Mouse (Mus musculus) embryonic facial prominence, embryonic 10.5 days (tissue): ENCODE measurements around the gene Gm21970. TPM values are rescaled to one million over a fixed set of nuclear protein-coding genes. Genes with fewer than 3 reads are reported as not detected.

Experiments
- DNase-seq: peaks from one replicate; pipeline ENCODE4 v3.0.0-alpha.2; 2017; ENCODE audit warnings: low spot score
- H3K27ac ChIP-seq: fragments of 300-500 bp; sonication (generic); replicated peaks from 2 replicates; pipeline ENCODE4 v1.5.1; 2016; ENCODE audit warnings: mild to moderate bottlenecking
- H3K27me3 ChIP-seq: fragments of 300-500 bp; sonication (generic); replicated peaks from 2 replicates; pipeline ENCODE4 v1.6.1; 2016; ENCODE audit warnings: low read depth, mild to moderate bottlenecking; ENCODE audit not compliant: poor library complexity, severe bottlenecking
- H3K36me3 ChIP-seq: fragments of 300-500 bp; sonication (generic); replicated peaks from 2 replicates; pipeline ENCODE4 v1.6.1; 2016; ENCODE audit warnings: mild to moderate bottlenecking, moderate library complexity
- H3K4me1 ChIP-seq: fragments of 300-500 bp; sonication (generic); 2 replicates; pipeline ENCODE4 v1.6.1; 2016
- H3K4me3 ChIP-seq: fragments of 300-500 bp; sonication (generic); 2 replicates; pipeline ENCODE4 v1.5.1; 2016; ENCODE audit warnings: mild to moderate bottlenecking, moderate library complexity
- H3K9me3 ChIP-seq: fragments of 300-500 bp; sonication (generic); 2 replicates; pipeline ENCODE4 v1.6.1; 2016; ENCODE audit warnings: mild to moderate bottlenecking
- WGBS: fragments of 180-500 bp; shearing (Covaris S2); methylation state at CpG from one replicate; pipeline ENCODE4 v1.1.7; 2016; 5-methylcytosine and 5-hydroxymethylcytosine counted together
- polyA plus RNA-seq: library from polyadenylated mRNA; unstranded; fragments of >200 nt; fragmentation: Nextera tagmentation; extraction: Ambion mirVana; gene quantifications from 2 replicates; pipeline ENCODE4 v1.2.1, GENCODE M21; 2016

Gm21970 gene
- polyA plus RNA-seq, 1 experiment from 2014 or later: not detected

DNA sequence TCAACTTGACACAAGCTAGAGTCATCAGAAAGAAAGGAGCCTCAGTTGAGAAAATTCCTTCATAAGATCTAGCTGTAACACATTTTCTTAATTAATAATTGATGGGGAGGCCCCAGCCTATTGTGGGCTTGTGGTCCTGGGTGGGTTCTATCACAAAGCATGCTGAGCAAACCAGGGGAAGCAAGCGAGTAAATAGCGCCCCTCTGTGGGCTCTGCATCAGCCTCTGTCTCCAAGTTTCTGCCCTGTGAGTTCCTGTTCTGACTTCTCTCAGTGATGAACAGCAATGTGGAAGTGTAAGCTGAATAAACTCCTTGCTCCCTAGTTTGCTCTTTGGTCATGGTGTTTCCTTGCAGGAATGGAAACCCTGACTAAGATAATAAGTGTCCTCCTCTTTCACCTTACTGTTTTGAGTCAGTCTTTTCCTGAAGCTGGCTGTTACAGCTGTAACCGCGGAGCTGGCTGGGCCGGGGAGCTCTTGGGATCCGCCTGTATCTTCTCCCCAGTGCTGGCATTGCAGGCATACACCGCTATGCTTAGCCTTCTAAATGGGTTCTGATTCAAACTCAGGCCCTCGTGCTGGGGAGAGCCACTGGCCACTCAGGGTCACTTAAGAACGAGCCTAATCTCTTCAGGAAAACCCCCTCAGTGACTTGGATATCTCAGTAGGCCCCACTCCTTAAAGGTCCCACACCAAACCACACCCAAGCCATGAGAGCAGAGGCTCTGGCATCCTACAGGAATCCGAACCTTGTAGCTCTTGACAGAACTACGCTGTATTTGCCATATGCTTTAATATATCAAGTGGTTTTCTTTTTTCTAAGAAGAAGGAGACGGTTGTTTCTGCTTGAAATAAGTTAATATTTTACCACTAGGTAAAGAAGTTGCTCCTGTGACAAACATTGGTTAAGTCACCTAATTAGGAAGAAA is 58.9 kb downstream of the Gm21970 start:
- Histone ChIP-seq H3K4me3 (no peak overlapping the region), H3K27ac (no peak overlapping the region; the same call in 1 of the 2 replicates), H3K4me1 (peaks cover 13% of the 10 kb centered on the region), H3K9me3 (no peaks in the 10 kb centered on the region), H3K36me3 (no peaks in the 10 kb centered on the region), H3K27me3 (no peaks in the 10 kb centered on the region)
- no peak for DNase-seq
- WGBS: 86% methylated on average over 12 of the region's 12 CpGs

DNA sequence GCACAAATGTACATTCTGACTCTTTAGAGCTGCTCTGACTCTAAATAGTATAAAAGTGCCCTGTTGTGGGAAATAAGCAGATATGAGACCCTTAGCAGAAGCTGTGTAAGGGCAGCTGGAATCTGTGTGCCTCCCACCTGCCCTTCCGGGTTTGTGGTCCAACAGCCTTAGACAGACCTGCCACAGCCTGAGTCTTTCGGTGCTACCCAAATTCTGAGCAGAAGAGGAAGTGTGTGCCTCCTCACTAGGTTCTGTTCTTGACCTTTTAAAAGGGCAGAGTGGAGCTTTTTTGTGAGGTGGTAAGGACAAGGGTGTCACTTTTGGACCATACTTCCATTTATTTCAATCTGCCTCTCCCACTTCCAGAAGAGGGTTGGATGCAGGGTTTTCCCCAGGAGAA is 60.4 kb downstream of the Gm21970 start:
- 85% methylated on average over 2 of the region's 2 CpGs for WGBS
- peaks cover 8% of the 10 kb centered on the region for H3K4me1 ChIP-seq
- DNase-seq: no peak
- no peaks in the 10 kb centered on the region for H3K9me3 ChIP-seq
- H3K36me3 ChIP-seq: no peaks in the 10 kb centered on the region
- H3K4me3 ChIP-seq: no peak overlapping the region
- no peak overlapping the region for H3K27ac ChIP-seq
- H3K27me3 ChIP-seq: no peaks in the 10 kb centered on the region

GRCm38 (mm10) chr16:91452363-91452896 is 60.9 kb downstream of the Gm21970 start:
- WGBS: 73% methylated on average over 6 of the region's 6 CpGs
- Histone ChIP-seq H3K9me3 (no peaks in the 10 kb centered on the region), H3K4me1 (peaks cover 4% of the 10 kb centered on the region), H3K36me3 (no peaks in the 10 kb centered on the region), H3K27ac (no peak overlapping the region), H3K4me3 (no peak overlapping the region), H3K27me3 (no peaks in the 10 kb centered on the region)
- DNase-seq: no peak

- H3K4me3 ChIP-seq: no peak overlapping the region
- peaks cover 7% of the 10 kb centered on the region; the same call in 1 of the 2 replicates for H3K4me1 ChIP-seq
- no peak for DNase-seq
- H3K9me3 ChIP-seq: no peaks in the 10 kb centered on the region
- no peak overlapping the region for H3K27ac ChIP-seq
- H3K27me3 ChIP-seq: no peaks in the 10 kb centered on the region
- 81% methylated on average over 4 of the region's 4 CpGs for WGBS
- H3K36me3 ChIP-seq: no peaks in the 10 kb centered on the region
These were observed 64.3 kb downstream of the Gm21970 start for GRCm38 (mm10) chr16:91455868-91456267.

DNA sequence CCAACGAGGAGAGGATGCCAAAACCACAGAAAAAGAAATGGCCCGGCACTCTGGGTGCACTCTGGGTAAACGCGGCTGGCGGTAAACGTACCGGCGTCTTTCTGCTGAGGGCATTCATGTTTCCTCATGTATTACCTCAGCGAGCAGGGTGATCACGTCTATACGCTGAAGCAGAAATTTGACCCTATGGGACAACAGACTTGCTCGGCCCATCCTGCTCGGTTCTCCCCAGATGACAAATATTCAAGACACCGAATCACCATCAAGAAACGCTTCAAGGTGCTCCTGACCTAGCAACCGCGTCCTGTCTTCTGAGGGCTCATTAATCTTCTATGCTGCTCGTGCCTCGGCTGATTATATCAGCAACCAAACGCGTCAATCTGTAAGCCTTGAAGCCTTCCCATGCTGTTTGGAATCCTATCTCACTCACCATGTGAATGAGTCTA is 66.8 kb downstream of the Gm21970 start:
- Histone ChIP-seq H3K4me1 (peaks cover 21% of the 10 kb centered on the region; the same call in 1 of the 2 replicates), H3K27me3 (no peaks in the 10 kb centered on the region), H3K9me3 (no peaks in the 10 kb centered on the region), H3K36me3 (no peaks in the 10 kb centered on the region), H3K27ac (no peak overlapping the region), H3K4me3 (no peak overlapping the region)
- 89% methylated on average over 21 of the region's 21 CpGs for WGBS
- no peak for DNase-seq

DNA sequence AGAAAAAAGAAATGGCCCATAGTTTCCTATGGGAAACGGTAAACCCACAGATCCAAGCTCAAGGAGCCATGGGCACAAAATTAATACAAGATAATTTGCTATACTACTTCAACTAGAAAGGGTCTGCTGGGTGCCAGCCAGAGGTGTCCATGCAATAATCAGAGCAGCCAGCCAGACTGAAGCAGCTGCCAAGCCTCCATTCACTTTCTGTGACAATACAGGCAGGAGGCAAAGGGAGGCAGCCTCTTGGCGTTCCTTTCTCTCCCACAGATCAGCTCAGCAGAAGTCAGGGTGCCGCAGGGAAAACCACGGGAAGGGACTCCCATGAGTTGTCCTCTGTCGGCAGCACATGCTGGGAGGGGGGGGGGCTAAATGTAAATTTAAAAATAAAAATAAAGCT is 67.5 kb downstream of the Gm21970 start:
- no peak overlapping the region for H3K27ac ChIP-seq
- no peaks in the 10 kb centered on the region for H3K27me3 ChIP-seq
- 72% methylated on average over 5 of the region's 5 CpGs for WGBS
- no peak for DNase-seq
- H3K36me3 ChIP-seq: no peaks in the 10 kb centered on the region
- peaks cover 22% of the 10 kb centered on the region; the same call in 1 of the 2 replicates for H3K4me1 ChIP-seq
- no peaks in the 10 kb centered on the region for H3K9me3 ChIP-seq
- no peak overlapping the region for H3K4me3 ChIP-seq

GRCm38 (mm10) chr16:91459396-91459795 is 67.9 kb downstream of the Gm21970 start:
- 95% methylated on average over 3 of the region's 3 CpGs for WGBS
- Histone ChIP-seq H3K4me3 (no peak overlapping the region), H3K27ac (no peak overlapping the region), H3K4me1 (peaks cover 26% of the 10 kb centered on the region; the same call in 1 of the 2 replicates), H3K9me3 (no peaks in the 10 kb centered on the region), H3K27me3 (no peaks in the 10 kb centered on the region), H3K36me3 (no peaks in the 10 kb centered on the region)
- no peak for DNase-seq

DNA sequence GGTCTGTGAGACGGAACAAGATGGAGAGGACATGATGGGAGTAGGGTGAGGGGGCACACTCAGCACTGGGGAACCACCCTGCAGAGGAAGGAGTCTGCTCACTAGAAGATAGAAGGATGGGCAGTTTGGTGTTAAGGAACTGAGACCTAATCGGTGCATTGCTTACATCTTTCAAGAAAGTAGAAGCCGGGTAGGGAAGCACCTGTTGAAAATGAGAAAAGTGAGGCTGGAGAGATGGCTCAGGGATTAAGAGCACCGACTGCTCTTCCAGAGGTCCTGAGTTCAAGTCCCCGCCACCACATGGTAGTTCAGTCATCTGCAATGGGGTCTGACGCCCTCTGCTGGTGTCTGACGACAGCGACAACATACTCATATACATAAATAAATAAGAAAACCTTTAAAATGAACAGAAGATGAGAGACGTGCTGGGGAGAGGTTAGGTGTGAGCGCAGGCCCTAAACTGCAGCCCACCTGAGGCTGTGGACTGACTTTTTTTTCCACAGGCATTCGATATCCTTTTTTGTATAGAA is 68.4 kb downstream of the Gm21970 start:
- no peak overlapping the region for H3K4me3 ChIP-seq
- H3K27ac ChIP-seq: no peak overlapping the region
- WGBS: 71% methylated on average over 11 of the region's 11 CpGs
- H3K36me3 ChIP-seq: no peaks in the 10 kb centered on the region
- DNase-seq: no peak
- no peaks in the 10 kb centered on the region for H3K27me3 ChIP-seq
- H3K4me1 ChIP-seq: peaks cover 31% of the 10 kb centered on the region
- no peaks in the 10 kb centered on the region for H3K9me3 ChIP-seq

- Histone ChIP-seq H3K4me1 (peaks cover 41% of the 10 kb centered on the region), H3K36me3 (no peaks in the 10 kb centered on the region), H3K27ac (no peak overlapping the region), H3K4me3 (no peak overlapping the region), H3K9me3 (no peaks in the 10 kb centered on the region), H3K27me3 (no peaks in the 10 kb centered on the region)
- no peak for DNase-seq
- whole genome bisulfite sequencing: 64% methylated on average over 11 of the region's 11 CpGs
These were observed 69.6 kb downstream of the Gm21970 start for GRCm38 (mm10) chr16:91461066-91461638.

- H3K4me3 ChIP-seq: no peak overlapping the region
- no peak for DNase-seq
- no peak overlapping the region; the same call in 1 of the 2 replicates for H3K27ac ChIP-seq
- 71% methylated on average over 9 of the region's 9 CpGs for WGBS
- H3K36me3 ChIP-seq: no peaks in the 10 kb centered on the region
- peaks cover 47% of the 10 kb centered on the region for H3K4me1 ChIP-seq
- no peaks in the 10 kb centered on the region for H3K27me3 ChIP-seq
- no peaks in the 10 kb centered on the region for H3K9me3 ChIP-seq
These were observed 70.3 kb downstream of the Gm21970 start for GRCm38 (mm10) chr16:91461773-91462181.

DNA sequence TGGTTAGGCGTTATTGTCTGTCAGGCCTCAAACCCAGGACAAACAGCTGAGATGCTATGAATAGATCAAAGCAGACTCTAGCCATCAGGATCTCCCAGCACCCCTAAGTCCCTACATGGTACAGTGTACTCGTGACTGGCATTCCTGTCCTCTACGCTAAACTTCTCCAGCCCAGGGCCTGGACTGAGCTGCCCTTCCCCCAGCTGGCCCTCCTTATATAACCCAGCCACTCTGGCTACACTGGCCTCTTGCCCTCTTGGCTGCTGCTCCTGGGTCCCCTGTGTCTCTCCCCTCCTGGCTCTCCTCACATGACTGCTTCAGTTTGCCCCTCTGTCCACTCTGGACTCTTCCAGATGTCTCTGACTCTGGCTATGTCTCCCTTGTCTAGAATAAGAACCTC is 71.1 kb downstream of the Gm21970 start:
- peaks cover 49% of the 10 kb centered on the region for H3K4me1 ChIP-seq
- H3K4me3 ChIP-seq: no peak overlapping the region
- 71% methylated on average over 3 of the region's 3 CpGs for WGBS

GRCm38 (mm10) chr16:91463400-91463799 is 71.9 kb downstream of the Gm21970 start:
- Histone ChIP-seq H3K9me3 (0 out of 2 replicates have a peak, but pooled peaks cover 5% of the 10 kb centered on the region), H3K4me1 (peaks cover 49% of the 10 kb centered on the region), H3K4me3 (no peak overlapping the region), H3K27me3 (no peaks in the 10 kb centered on the region), H3K27ac (no peak overlapping the region), H3K36me3 (peaks cover 5% of the 10 kb centered on the region; the same call in 1 of the 2 replicates)
- DNase-seq: no peak
- WGBS: 81% methylated on average over 2 of the region's 2 CpGs

More for the DNA sequence above, 71.1 kb downstream of the Gm21970 start:
- Histone ChIP-seq H3K27me3 (no peaks in the 10 kb centered on the region), H3K36me3 (no peaks in the 10 kb centered on the region), H3K27ac (no peak overlapping the region), H3K9me3 (no peaks in the 10 kb centered on the region)
- DNase-seq: no peak
